Mouse (Mus musculus): ENCODE measurements around the gene Enox1.

Gene Enox1

DNA sequence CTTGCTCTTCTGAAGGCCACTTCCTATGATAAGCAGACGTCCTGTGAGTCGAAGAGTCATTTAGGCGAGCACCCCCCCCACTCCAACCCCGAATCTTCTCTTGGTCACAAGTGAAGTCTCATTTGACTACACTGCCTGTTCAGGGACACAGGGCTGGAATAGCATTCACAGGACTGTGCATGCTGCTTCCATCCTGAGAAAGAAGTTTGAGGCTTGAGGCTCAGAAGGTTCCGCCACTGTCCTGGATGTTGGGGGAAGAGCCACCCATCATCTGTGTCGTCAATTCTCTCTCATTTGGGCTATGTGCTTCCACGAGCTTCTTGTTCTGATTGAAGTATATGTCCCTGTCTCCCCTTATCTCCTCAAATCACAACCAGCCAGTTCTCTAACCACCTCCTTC, 220.2 kb downstream of the Enox1 start:
- DNase-seq = no peak

DNA sequence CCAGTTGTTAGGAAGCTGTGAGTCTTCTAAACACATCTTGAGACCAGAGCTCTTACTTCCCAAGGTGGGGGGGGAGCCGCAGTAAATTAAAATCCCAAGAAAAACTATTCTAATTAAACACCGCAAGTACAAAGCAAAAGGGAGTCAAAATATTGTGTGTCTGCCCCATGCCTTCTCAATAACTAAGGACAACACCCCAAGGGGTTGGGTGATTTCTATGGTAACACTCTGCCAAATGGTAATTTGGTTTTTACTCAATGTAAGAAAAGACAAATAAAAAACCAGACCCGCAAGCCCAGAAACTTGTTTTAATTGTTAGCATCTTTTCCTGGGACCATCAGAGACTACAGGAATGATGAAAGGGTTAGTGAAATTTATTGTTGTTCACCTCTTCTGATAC, 220.9 kb downstream of the Enox1 start:
- no peak for DNase-seq

DNA sequence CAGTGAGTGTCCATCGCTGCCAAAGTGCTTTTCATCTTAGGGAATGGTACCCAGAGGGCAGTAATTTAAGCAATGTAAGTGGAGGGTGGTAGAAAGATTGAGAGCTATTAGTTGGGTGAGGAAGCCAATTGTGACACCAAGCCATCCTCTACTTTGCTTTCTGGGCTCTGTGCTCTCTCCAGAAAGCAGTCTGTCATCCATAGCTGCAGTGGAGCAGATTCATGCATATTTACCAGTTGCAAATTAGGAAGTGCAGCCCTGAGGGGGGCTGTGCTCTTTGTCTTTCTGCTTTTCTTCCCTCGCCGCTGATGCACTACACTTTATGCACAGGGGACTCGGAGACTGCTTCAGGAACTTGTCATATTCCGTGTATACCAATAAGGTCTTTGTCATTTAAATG, 221.3 kb downstream of the Enox1 start:
- DNase-seq = no peak

DNA sequence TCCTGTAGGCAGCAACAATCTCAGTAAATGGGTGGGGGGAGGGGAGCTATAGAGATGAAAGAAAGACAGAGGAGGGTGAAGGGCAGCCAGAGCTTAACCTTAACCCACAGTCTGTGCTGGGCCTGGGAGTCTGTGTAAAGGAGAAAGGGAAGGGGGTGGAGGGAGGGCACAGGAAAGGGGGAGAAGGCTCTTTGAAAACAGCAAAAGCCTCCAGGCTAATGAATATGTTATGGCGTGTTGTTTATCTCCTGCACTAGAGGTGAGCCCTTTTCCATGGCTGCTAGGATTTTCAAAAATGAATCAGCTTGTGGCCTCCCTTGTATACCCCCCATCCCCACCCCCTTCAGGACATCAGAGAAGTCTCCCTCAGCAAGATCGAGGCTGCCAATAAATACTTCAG, 225.0 kb downstream of the Enox1 start:
- no peak for DNase-seq

DNA sequence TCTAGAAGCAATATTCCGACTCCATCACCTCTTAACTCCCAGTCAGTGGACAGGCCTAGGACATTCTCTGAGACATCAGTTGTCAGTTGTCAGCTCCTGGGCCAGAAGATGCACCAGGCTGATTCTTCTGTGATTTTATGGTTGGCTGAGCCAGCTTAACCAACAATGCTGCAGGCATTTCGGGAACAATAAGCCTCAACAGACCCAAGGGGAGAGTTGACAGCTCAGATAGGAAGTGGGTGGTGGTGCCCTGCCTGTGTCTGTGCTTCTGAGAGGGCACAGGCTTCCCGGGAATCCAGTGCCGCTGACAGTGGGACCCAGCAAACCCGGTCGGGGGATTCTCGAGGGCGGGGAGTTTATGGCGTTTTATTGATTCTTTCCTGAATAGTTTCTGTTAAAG, 229.1 kb downstream of the Enox1 start:
- no peak for DNase-seq

DNA sequence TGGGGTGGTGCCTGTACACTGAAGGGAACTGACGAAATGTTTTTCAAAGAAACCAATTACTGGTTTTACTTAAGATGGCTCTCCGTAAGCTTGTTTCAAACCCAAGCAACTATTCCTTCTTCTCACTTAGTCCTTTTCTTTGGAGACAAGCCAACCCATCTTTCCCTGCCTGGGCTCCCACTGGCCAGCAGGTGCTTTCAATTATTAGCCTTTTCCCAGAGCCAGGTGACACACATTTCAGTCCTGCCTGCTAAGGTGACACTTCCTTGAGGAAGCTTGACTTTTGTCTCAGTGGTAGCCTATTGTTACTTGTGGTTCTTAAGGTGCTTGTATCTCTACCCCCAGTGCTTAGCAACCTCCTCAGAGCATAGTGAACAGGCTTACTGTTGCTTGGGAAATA, 231.3 kb downstream of the Enox1 start:
- DNase-seq = no peak

DNA sequence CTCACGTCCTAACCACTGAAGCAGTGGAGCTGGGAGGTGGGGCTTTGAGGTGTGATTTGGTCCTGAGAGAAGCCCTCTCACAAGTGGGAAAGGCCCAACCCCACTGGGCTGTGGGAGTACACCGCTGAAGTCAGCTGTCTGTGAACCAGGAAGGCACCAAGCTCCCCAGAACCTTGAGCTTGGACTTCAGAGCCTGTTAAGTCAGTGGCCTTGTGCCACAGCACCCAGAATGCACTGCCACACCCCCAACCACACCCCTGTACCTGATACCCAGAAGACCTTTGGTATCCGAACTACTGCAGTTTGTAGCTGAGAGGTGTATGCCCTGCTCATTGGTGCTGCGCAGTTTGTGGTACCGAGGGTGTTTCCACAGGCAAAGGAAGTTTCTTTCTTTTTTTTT, 232.7 kb downstream of the Enox1 start:
- DNase-seq = no peak

DNA sequence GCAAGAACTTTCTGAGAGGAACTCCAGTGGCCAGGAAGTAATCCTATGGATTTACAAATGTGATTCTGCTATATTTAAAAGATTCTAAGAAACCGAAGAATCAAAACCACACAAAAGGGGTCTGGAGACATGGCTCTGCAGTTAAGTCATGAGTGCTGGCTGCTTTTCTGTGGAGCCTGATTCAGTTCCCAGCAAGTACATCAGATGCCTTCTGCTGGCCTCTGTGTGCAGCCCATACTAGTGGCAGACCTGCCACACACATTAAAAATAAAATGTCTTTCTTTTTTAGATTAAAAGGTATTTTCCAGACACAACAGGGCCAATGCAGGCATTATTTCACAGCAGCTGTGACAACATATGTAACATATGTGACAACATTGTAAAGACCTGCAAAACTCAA, 235.9 kb downstream of the Enox1 start:
- no peak for DNase-seq

DNA sequence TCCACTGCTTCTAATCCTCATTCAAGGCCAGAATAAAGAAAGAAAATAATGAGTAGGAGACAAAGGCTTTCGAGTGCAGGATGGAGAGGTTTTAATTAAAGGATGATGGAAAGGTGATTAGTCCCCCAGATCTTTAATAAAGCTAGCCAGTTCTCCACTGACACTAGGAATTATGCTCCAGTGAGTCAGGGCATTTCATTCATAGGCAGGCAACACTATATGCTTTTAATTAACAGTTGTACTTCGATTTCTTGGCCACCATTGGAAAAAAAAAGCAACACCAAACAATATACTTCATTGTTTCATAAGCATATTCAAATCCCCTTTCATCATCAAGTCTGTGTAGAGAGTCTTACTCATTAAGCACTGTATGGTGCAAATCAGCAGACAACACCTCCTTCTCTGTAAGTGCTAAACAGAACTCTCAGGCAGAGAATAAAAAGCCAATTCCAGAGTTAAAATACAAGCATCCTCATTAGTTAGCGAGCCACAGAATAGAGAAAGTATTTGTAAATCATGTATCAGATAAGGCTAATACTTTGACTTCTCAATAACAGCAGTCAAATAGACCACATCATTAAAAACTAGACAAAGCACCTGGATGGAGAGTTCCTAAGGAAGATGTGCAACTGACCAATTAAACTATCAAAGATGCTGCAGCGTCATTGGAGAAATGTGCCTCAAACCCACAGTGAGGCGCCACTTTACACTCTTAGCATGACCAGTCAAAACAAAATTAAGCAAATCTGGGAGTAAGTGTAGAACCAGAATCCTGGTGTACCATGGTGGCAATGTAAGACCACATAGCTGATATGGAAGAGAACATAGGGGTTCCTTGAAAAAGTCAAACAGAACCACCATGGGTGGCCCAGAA, 249.9 kb downstream of the Enox1 start:
- no peak for DNase-seq

DNA sequence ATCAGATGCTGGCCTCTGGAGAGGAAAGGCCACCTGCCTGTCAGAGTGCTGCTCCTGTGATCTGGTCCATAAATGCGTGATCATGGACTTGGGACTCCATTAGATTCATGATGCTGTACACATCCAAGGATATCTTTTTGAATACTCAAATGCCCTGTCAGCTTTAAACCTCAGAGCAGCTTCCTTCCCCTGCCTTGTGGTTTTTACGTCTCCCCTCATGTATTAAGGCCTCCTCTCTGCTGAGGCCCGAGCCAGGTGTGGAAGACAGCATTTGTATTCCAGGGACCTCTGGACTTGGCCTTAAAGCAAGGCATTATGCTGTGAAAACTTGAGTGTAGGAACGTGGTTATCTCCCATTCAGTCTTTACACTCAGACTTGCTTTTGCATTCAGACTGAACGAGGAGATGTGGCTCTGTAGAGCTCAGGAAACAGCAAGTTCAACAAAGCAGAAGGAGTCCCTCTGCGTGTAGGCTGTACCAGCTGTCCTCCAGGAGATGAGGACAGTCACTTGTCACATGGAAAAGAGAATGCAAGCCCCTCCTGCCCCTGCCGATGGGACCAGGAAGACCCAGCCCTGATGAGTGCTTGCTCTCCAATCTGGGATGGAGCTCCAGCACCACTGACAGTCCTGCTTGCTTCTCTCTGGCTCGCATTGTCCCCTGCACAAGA, 252.8 kb downstream of the Enox1 start:
- no peak for DNase-seq

DNA sequence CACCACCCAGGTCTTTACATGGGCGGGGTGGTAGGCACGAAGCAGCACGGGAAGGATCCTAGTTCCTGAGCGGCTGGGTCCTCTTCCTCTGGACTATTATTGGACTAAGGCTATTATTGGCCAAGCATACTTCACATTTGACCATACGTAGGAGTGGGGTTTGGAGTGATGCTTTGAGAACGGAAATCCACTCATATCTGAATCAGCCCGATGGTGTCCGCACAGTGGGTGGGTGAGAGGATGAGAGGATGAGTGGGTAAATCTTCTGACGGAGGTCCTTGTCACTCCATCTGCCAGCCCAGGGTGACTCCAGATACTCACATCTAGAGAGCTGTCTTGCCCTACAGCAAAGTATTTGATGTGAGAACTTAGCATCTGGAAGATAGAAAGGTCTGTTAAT, 253.8 kb downstream of the Enox1 start:
- DNase-seq = no peak

DNA sequence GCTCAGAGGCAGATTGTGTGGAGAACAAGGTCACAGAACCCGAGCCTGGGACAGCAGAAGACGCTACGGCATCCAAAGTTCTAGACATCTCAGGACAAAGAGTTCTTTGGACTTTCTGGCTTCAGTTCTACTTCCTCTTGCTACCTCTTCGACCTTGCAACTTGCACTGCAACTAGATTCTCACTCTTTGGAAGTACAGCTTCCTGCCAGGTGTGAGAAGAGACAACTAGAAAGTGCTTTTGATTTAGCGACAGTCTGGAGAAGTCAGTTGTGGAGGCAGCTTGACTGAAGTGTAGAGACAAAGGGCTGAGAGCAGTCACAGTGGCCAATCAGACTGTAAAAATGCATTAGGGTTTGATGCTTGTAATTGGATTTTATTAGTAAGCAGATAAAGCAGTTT, 256.5 kb downstream of the Enox1 start:
- no peak for DNase-seq

DNA sequence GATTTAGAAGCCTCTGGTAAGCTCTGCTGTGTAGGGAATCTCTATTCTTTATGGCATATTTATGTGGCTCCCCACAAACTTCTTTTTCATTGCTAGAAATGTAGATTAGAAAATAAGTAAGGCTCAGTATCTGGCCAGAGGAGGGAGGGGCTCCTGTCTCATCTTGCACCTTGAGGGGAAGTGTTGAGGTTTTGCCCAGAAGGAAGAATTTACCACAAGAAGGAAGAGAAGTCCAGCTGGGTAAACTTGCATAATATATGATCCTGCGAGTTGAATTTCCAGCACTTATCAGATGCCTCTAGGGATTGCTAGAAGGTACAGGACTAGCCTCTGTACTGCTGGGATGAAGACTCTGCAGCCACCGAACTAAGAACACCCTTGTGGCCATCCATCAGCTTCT, 259.8 kb downstream of the Enox1 start:
- DNase-seq = no peak

DNA sequence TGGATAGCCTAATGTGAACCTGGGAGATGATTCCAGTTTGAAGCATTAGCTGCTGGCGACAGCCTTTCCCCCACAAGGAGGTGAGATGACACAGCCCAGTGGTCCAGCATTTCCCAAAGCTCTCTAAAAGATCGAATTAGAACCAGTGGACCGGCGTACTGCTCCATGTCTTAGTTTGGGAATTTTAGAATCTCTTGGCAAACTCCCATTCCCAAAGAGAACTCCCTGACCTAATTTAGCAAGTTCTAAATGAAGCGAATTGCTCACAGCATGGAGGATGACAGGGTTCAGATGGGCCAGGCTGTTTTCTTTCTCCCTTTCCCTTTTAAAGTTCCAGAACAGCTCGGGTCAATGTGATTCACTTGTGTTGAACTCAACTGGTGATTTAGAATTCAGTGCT, 264.5 kb downstream of the Enox1 start:
- DNase-seq = no peak

DNA sequence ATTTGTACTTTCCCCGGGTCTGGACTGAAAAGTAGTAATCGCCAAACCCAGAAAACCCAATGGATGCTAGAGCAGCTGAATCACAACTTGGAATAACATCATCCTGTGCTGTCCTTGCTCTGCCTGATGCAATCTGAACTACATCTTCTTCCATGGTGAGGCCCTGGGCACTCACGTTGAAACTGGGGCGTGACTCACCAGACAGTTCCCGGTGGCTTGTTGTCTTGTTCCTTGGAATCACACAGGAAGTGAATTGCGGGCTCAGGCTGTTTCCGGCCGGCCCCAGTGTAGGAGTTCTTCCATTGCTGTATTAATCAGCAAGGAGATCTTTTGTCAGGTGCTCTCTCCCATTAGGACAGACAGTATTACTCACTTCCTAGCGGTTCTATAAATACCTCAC, 266.6 kb downstream of the Enox1 start:
- DNase-seq = no peak

DNA sequence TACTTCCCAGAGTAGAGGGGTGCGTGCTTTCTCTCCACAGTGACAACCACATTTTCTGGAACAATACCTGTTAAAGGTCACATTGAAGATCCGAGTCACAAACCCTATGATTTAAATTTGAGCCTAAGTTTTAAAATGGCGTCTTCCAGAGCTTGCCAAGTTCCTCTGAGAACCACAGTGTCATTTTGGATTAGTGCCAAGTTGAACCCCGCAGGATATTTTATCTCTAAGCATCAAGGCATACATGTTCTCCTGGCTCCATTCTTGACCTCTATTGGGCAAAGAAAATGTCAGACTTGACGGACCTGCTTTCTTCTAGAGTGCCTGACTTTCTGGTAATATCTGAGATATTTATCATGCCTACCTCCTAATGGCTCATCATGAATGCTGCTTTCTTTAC, 282.9 kb downstream of the Enox1 start:
- DNase-seq = no peak

DNA sequence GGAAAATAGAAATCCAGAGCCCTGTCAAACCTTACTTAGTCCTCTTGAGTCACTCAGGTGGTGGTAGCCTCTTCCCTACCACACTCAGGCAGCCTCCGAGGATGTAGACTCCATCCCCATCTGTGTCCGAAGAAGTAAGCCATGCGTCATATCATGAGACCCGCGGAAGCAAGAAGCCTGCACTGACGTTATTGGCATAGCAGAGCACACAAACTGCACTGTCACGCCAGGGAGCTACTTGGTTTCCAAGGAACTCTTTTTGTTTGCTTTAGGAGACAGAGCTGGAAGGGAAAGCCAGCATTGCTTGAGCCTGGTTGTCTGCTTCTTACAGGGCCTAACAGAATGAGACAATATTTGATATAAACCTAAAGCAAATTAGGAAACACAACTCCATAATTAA, 284.2 kb downstream of the Enox1 start:
- DNase-seq = no peak

DNA sequence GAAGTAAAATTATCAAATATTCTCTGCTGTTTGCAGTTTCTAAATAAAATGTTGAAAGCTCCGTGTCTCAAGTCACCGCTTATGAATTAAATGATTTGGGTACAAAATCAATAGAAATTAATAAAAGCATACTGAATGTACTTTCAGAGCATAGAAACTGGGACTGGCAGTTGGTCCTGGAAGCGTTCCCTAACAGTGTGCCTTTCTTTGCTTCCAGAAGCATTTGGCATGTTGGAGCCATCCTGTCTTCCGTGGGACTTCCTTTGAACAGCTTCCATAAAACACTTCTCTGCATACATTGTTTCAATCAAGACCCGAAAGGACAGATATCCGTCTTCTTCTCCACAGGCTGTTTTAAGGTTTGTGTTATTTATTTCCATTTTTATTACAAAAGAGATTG, 285.0 kb downstream of the Enox1 start:
- DNase-seq = no peak

DNA sequence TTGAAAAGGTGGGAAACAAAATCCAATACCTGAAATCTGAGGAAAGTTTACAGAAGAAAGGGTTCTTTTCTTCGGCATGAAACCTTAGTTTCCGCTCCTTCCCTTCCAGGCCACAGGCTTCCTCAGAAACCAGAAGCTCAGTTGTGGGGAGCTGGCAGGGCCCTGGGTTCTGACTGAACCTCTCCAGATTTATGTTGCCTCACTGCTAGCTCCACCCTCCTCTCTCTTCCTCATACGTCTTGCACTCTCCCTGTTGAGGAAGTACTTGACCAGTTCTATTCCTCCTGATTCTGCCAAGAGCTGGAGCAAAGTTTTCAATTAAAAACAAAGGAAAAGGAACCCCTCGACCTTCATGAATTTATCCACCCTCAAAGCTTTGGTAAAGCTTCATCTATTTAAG, 291.4 kb downstream of the Enox1 start:
- DNase-seq = no peak

DNA sequence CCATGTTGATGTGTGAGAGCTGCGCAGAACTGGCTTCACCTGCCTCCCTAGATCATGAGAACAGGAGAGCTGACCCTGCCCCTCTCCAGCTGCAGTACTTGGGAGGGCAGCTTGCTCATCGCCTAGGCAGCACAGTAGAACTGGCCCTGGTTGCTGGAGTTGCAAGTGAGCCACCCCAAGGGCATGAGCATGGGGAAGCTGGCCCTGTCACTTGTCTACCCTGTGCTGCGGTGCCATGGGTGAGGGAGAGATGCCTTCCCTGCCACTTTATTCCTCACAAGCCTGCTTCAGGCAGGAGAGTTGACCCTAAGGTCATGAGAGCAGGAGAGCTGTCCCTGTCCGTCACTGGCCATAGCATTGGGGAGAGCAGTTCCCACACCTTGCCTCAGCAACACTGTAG, 295.4 kb downstream of the Enox1 start:
- DNase-seq = no peak

DNA sequence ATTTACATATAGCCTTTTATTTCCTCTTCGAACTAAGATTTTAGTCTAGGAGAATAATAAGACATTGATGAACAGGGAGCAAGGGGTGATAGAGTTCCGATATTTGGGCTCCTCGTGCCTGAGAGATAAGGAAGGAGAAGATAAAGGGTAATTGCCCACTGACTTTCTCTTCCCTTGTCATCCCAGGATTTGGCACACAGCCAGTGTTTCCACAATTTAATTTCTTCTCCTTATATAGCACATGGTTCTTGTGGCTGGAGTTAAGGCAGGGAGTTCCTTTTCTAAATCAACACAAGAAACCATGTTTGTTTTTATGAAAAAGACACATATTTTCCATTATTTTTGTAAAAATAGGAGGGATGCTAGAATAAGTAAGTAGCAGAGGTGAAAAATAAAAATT, 299.5 kb downstream of the Enox1 start:
- DNase-seq = no peak

DNA sequence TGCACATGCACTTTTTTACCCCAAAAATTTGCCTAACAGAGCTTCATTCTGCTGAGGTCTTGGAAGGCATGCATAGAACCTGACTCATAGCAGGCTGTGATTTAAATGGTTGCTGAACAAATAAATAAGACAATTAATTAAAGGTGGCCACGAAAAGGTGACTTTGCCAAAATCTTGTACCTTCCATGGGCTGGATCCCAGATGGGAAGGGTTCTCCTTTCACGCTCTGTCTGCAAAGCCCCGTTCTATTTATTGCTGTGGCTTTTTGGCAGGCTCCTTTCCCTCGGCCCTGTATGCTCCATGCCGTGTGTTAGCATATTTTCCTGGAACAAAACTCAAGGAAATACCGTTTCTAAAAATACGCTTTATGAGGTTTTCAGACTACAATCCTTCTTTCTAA, 300.3 kb downstream of the Enox1 start:
- no peak for DNase-seq

DNA sequence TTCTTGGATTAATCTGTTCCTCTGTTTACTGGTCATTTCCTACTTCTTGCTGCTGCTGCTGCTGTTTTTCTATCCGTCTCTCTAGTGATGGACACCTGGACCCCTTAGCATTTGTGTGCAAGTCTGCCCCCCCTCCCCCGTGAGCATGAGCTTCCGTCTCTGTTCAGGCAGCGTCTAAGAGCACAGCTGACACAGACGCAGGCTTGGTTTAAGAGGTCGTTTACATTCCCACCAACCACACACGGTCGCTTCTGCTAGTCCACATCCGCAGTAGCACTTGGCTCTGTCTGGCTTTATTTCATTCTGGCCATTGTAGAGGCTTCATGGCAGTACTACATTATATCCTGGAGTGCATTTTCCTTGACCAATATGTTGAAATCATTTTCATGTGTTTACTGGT, 301.7 kb downstream of the Enox1 start:
- no peak for DNase-seq

DNA sequence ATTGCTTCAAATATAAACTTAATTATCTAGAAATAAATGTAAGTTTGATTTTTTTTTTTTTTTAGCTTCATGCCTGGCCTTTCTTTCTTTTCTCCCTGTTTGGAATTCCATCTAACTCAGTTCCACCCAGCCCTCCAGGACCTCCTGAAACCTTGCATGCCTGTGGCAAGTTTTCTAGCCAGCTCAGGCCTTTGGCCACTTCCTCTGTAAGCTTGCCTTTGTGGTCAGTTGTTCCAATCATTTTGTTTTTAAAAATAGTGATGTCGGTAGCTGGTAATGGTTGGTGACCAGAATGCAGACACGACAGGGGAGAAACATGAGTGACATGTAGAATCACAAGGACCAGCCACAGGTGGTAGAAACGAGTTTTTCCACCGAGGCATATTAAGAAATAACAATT, 307.4 kb downstream of the Enox1 start:
- DNase-seq = no peak

DNA sequence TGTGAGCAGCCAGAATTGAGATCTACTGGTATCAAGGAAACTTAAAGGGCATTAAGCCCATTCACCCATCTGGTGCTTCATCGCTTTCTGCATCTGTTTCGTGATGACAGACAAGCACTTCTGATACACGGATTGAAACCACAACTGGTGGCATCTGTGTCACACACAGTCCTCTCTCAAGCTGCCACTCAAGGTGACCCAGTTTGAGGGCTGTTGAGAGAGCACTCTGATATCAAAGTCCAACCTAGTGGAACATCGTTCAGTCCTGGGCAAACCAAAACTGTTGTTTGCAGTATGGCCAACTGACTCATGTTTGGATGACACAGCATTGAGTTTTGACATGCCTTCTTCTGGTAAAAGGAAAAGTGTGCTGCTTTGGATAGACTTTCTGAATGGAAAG, 308.2 kb downstream of the Enox1 start:
- no peak for DNase-seq
